Mouse (Mus musculus): ENCODE results near the gene Cabp1. TPM values are rescaled to one million over a fixed set of nuclear protein-coding genes. Genes with fewer than 3 reads are reported as not detected.
"Not testable (repeated sequence)": the region's sequence is repeated elsewhere in the genome, so short reads cannot be mapped to it uniquely, and the experiment has no call there.

The Cabp1 gene
- polyA plus RNA-seq, 1 experiment from 2014 or later, result 0.90 TPM

DNA sequence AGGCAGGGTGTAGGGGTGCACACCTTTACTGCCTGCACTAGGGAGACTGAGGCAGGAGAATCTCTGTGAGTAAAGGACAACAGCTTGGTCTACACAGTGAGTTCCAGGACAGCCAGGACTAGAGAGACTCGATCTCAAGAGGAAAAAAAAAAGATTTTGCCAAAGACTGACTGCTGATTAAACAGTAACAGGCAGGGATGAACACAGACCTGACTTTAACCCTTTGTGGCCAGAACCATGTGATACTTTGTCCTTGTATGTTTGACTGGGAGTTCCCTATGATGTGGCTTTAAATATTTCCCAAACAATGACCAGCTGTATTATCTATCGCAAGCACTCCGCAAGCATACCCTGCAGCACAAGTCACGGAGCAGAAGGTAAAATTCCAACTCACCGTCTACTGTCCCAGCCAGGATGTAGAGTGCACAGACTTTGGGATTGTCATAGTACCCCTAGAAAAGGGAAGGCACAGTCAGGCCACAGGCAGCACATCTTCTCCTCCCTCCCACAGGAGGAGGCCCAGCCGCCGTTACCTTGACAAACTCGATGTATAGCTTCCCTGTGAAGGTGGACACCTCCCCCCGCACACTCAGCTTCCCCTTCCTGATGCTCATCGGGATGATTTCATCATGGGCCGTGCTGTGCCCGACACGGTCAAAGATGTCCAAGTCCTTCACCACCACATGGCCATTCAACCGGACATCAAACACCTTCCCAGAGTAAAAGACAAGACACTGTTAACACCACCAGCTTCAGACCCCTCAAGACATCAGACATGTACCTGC, 44.3 kb downstream of the Cabp1 start:
- peaks cover 34% of the 10 kb centered on the region for H3K36me3 ChIP-seq (ENCODE audit: insufficient read depth, low read length)
- H3K9me3 ChIP-seq (ENCODE audit: low read length), result no peaks in the 10 kb centered on the region
- H3K27me3 ChIP-seq (replicated peaks; ENCODE audit: insufficient read depth, low read length), result no peaks in the 10 kb centered on the region
- 89% methylated on average over 14 of the region's 14 CpGs for WGBS
- ATAC-seq (no peak), DNase-seq (ENCODE audit: low spot score) (no peak)
- peaks cover 3% of the 10 kb centered on the region; the same call in 1 of the 2 replicates for H3K4me1 ChIP-seq (ENCODE audit: insufficient read depth, low read depth, low read length)
- no peak overlapping the region for H3K9ac ChIP-seq (replicated peaks; ENCODE audit: low read depth)
- H3K27ac ChIP-seq (ENCODE audit: low read length), result no peak overlapping the region
- no peak overlapping the region for H3K4me3 ChIP-seq (ENCODE audit: low read depth, low read length)
- H3K4me2 ChIP-seq (replicated peaks; ENCODE audit: low read depth, low read length), result no peak overlapping the region
- no peak for TF ChIP-seq EP300 (IDR thresholded peaks at IDR 0.05)
- TF ChIP-seq CTCF (IDR thresholded peaks at IDR 0.05), result no peak

GRCm38 (mm10) chr5:115148872-115149271, 45.3 kb downstream of the Cabp1 start:
- not testable (repeated sequence) for H3K9me3 ChIP-seq (ENCODE audit: low read length); DNase-seq (ENCODE audit: low spot score); H3K4me1 ChIP-seq (ENCODE audit: insufficient read depth, low read depth, low read length); ATAC-seq; H3K4me2 ChIP-seq (replicated peaks; ENCODE audit: low read depth, low read length); H3K9ac ChIP-seq (replicated peaks; ENCODE audit: low read depth); H3K4me3 ChIP-seq (ENCODE audit: low read depth, low read length); H3K27me3 ChIP-seq (replicated peaks; ENCODE audit: insufficient read depth, low read length); H3K27ac ChIP-seq (ENCODE audit: low read length)
- H3K36me3 ChIP-seq (ENCODE audit: insufficient read depth, low read length), result peaks cover 34% of the 10 kb centered on the region
- WGBS, result no CpG with 5 or more reads among the region's 1 CpGs

DNA sequence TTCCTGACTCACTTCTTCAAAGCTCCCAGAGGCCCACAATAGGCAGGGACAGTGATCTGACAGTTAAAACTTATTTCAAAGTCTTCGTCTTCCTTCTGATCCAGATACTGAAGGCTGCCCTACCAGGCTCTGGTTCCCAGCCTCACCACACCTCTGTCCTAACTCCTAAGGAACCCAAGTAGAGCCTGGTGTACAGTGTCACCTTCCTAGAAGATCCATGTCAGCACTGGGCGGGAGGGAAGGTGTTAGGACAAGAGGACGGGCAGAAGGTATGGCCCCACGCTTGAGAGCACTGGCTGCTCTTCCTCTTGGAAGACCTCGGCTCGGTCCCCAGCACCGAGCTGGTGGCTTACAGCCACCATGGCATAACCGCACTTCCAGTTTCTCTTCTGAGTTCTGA, 45.8 kb downstream of the Cabp1 start:
- Histone ChIP-seq H3K4me2 (replicated peaks; ENCODE audit: low read depth, low read length) (no peak overlapping the region), H3K4me3 (ENCODE audit: low read depth, low read length) (no peak overlapping the region), H3K4me1 (ENCODE audit: insufficient read depth, low read depth, low read length) (no peaks in the 10 kb centered on the region), H3K9ac (replicated peaks; ENCODE audit: low read depth) (no peak overlapping the region), H3K9me3 (ENCODE audit: low read length) (no peaks in the 10 kb centered on the region), H3K27ac (ENCODE audit: low read length) (no peak overlapping the region), H3K36me3 (ENCODE audit: insufficient read depth, low read length) (peaks cover 34% of the 10 kb centered on the region), H3K27me3 (replicated peaks; ENCODE audit: insufficient read depth, low read length) (no peaks in the 10 kb centered on the region)
- ATAC-seq (no peak), DNase-seq (ENCODE audit: low spot score) (no peak)
- 95% methylated on average over 8 of the region's 8 CpGs for WGBS
- TF ChIP-seq EP300 (IDR thresholded peaks at IDR 0.05) (no peak), CTCF (IDR thresholded peaks at IDR 0.05) (no peak)

DNA sequence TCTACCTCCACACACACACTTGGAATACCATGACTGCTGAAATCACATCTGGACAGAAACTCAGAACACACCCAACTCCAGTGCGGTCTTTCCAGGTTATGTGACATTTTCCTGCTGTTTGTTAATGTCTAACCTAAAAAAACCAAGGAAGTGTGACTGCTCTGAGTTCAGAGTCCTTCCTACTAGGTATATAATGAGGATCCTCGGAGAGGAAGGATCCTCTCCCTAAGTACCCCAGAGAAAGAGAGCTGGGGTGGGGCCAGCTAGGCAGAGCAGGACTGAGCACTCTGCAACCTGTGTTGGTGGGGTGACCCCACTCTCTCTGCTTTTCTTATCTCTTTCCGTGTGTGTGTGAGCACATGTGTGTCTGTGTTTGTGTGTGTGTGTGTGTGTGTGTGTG, 46.8 kb downstream of the Cabp1 start:
- H3K27me3 ChIP-seq (replicated peaks; ENCODE audit: insufficient read depth, low read length), result no peaks in the 10 kb centered on the region
- no peak for DNase-seq (ENCODE audit: low spot score)
- TF ChIP-seq CTCF (IDR thresholded peaks at IDR 0.05), result no peak
- no peak for TF ChIP-seq EP300 (IDR thresholded peaks at IDR 0.05)
- no peaks in the 10 kb centered on the region for H3K4me1 ChIP-seq (ENCODE audit: insufficient read depth, low read depth, low read length)
- no peak overlapping the region for H3K4me3 ChIP-seq (ENCODE audit: low read depth, low read length)
- no peak overlapping the region for H3K9ac ChIP-seq (replicated peaks; ENCODE audit: low read depth)
- H3K27ac ChIP-seq (ENCODE audit: low read length), result no peak overlapping the region
- H3K36me3 ChIP-seq (ENCODE audit: insufficient read depth, low read length), result peaks cover 34% of the 10 kb centered on the region
- WGBS, result 70% methylated on average over 3 of the region's 3 CpGs
- no peak overlapping the region for H3K4me2 ChIP-seq (replicated peaks; ENCODE audit: low read depth, low read length)
- no peak for ATAC-seq
- H3K9me3 ChIP-seq (ENCODE audit: low read length), result no peaks in the 10 kb centered on the region

- Histone ChIP-seq H3K36me3 (ENCODE audit: insufficient read depth, low read length) (peaks cover 34% of the 10 kb centered on the region), H3K9me3 (ENCODE audit: low read length) (no peaks in the 10 kb centered on the region), H3K4me3 (ENCODE audit: low read depth, low read length) (no peak overlapping the region), H3K4me1 (ENCODE audit: insufficient read depth, low read depth, low read length) (no peaks in the 10 kb centered on the region), H3K27ac (ENCODE audit: low read length) (no peak overlapping the region), H3K27me3 (replicated peaks; ENCODE audit: insufficient read depth, low read length) (no peaks in the 10 kb centered on the region), H3K9ac (replicated peaks; ENCODE audit: low read depth) (no peak overlapping the region), H3K4me2 (replicated peaks; ENCODE audit: low read depth, low read length) (no peak overlapping the region)
- TF ChIP-seq CTCF (IDR thresholded peaks at IDR 0.05) (no peak), EP300 (IDR thresholded peaks at IDR 0.05) (no peak)
- no peak for ATAC-seq
- DNase-seq (ENCODE audit: low spot score), result no peak
Observed at GRCm38 (mm10) chr5:115146747-115147130, 47.4 kb downstream of the Cabp1 start.

DNA sequence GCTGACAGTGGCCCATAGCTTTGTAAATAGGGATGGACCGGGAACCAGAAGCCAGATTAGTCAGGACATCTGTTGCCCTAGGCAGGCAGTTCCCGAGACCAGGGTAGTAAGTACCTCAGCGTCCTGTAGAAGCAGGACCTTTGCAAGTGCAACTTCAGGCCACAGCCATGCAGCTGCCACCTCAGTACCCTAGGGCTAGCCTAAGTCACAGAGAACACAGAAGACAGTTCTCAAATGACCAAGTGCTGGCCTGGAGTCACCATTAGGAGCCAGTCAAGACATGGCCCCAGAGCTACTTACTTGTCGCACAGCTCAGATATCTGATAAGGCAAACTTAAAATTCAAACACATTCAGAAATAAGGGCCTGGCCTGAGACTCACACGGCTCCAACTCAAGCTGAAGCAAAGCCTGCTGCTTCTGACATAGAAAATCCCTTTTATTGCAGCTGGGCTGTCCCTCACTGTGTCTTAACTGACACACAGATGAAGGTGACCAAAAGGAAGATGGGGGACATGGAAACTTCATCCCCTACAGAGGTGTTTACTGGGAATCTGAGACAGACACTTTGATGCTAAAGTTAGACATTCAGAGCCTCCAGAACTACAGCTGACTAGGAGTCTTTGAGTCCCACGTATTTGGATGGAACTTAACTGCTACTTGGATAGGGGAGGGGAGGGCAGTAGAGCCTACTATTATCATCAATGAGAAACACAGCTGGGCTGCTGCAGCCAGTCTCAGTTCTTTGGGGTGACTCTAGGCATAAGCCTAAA, 48.0 kb downstream of the Cabp1 start:
- no peak overlapping the region for H3K4me2 ChIP-seq (replicated peaks; ENCODE audit: low read depth, low read length)
- H3K4me1 ChIP-seq (ENCODE audit: insufficient read depth, low read depth, low read length), result no peaks in the 10 kb centered on the region
- TF ChIP-seq CTCF (IDR thresholded peaks at IDR 0.05) (no peak), EP300 (IDR thresholded peaks at IDR 0.05) (no peak)
- H3K27ac ChIP-seq (ENCODE audit: low read length), result no peak overlapping the region
- no peak overlapping the region for H3K9ac ChIP-seq (replicated peaks; ENCODE audit: low read depth)
- DNase-seq (ENCODE audit: low spot score), result no peak
- WGBS, result 77% methylated on average over 6 of the region's 6 CpGs
- H3K36me3 ChIP-seq (ENCODE audit: insufficient read depth, low read length), result peaks cover 34% of the 10 kb centered on the region
- no peak for ATAC-seq
- H3K9me3 ChIP-seq (ENCODE audit: low read length), result no peaks in the 10 kb centered on the region
- H3K4me3 ChIP-seq (ENCODE audit: low read depth, low read length), result no peak overlapping the region
- no peaks in the 10 kb centered on the region for H3K27me3 ChIP-seq (replicated peaks; ENCODE audit: insufficient read depth, low read length)
